Mouse (Mus musculus): ENCODE results near the gene Col5a3. TPM values are rescaled to one million over a fixed set of nuclear protein-coding genes. Genes with fewer than 3 reads are reported as not detected.

Col5a3 gene
- polyA plus RNA-seq, 1 experiment from 2014 or later, result 0.39 TPM

GRCm38 (mm10) chr9:20830901-20831643 is 16.2 kb upstream of the Col5a3 start:
- H3K4me3 ChIP-seq, result peak overlapping the region; percentile 23; the same call in 1 of the 2 replicates
- H3K27me3 ChIP-seq (replicated peaks; ENCODE audit: low read depth, poor library complexity, severe bottlenecking), result peaks cover 31% of the 10 kb centered on the region
- 15% methylated on average over 19 of the region's 19 CpGs for WGBS
- no peaks in the 10 kb centered on the region for H3K9me3 ChIP-seq
- H3K4me1 ChIP-seq, result peaks cover 9% of the 10 kb centered on the region
- peak overlapping the region; percentile 48; the same call in 1 of the 2 replicates for H3K27ac ChIP-seq (replicated peaks)
- H3K36me3 ChIP-seq (replicated peaks), result no peaks in the 10 kb centered on the region
- DNase-seq (ENCODE audit: low spot score), result peak; percentile 95

GRCm38 (mm10) chr9:20828127-20828526 is 13.3 kb upstream of the Col5a3 start:
- no peak overlapping the region for H3K4me3 ChIP-seq
- no peak for DNase-seq (ENCODE audit: low spot score)
- peaks cover 29% of the 10 kb centered on the region for H3K27me3 ChIP-seq (replicated peaks; ENCODE audit: low read depth, poor library complexity, severe bottlenecking)
- WGBS, result 93% methylated on average over 1 of the region's 1 CpGs
- no peaks in the 10 kb centered on the region for H3K9me3 ChIP-seq
- no peaks in the 10 kb centered on the region for H3K36me3 ChIP-seq (replicated peaks)
- peaks cover 9% of the 10 kb centered on the region for H3K4me1 ChIP-seq
- no peak overlapping the region for H3K27ac ChIP-seq (replicated peaks)

GRCm38 (mm10) chr9:20825781-20826180 is 10.9 kb upstream of the Col5a3 start:
- DNase-seq (ENCODE audit: low spot score), result no peak
- H3K27me3 ChIP-seq (replicated peaks; ENCODE audit: low read depth, poor library complexity, severe bottlenecking), result peaks cover 17% of the 10 kb centered on the region
- 74% methylated on average over 5 of the region's 5 CpGs for WGBS

GRCm38 (mm10) chr9:20822821-20823220 is 8.0 kb upstream of the Col5a3 start:
- 81% methylated on average over 3 of the region's 3 CpGs for WGBS

More at GRCm38 (mm10) chr9:20825781-20826180, 10.9 kb upstream of the Col5a3 start:
- H3K4me1 ChIP-seq, result peaks cover 5% of the 10 kb centered on the region
- no peak overlapping the region for H3K4me3 ChIP-seq
- no peaks in the 10 kb centered on the region for H3K9me3 ChIP-seq
- no peak overlapping the region for H3K27ac ChIP-seq (replicated peaks)
- no peaks in the 10 kb centered on the region for H3K36me3 ChIP-seq (replicated peaks)

GRCm38 (mm10) chr9:20820001-20820400 is 5.1 kb upstream of the Col5a3 start:
- Histone ChIP-seq H3K4me1 (peaks cover 3% of the 10 kb centered on the region), H3K27ac (replicated peaks) (no peak overlapping the region), H3K4me3 (no peak overlapping the region), H3K36me3 (replicated peaks) (no peaks in the 10 kb centered on the region), H3K9me3 (no peaks in the 10 kb centered on the region), H3K27me3 (replicated peaks; ENCODE audit: low read depth, poor library complexity, severe bottlenecking) (peaks cover 9% of the 10 kb centered on the region; the same call in 1 of the 2 replicates)
- WGBS, result 83% methylated on average over 5 of the region's 5 CpGs
- DNase-seq (ENCODE audit: low spot score), result no peak

More at GRCm38 (mm10) chr9:20822821-20823220, 8.0 kb upstream of the Col5a3 start:
- H3K27ac ChIP-seq (replicated peaks), result no peak overlapping the region
- no peaks in the 10 kb centered on the region for H3K9me3 ChIP-seq
- no peaks in the 10 kb centered on the region for H3K27me3 ChIP-seq (replicated peaks; ENCODE audit: low read depth, poor library complexity, severe bottlenecking)
- no peaks in the 10 kb centered on the region for H3K4me1 ChIP-seq
- H3K4me3 ChIP-seq, result no peak overlapping the region
- no peaks in the 10 kb centered on the region for H3K36me3 ChIP-seq (replicated peaks)
- DNase-seq (ENCODE audit: low spot score), result no peak

- no peak within 1 kb of the TSS for H3K27ac ChIP-seq (replicated peaks)
- no peak for DNase-seq (ENCODE audit: low spot score)
- H3K4me1 ChIP-seq, result peaks cover 12% of the 10 kb centered on the region
- no peak within 1 kb of the TSS for H3K4me3 ChIP-seq
- 76% methylated on average over 6 of the region's 6 CpGs for WGBS
- H3K27me3 ChIP-seq (replicated peaks; ENCODE audit: low read depth, poor library complexity, severe bottlenecking), result peaks cover 21% of the 10 kb centered on the region; the same call in 1 of the 2 replicates
- H3K36me3 ChIP-seq (replicated peaks), result no peaks in the 10 kb centered on the region
- no peaks in the 10 kb centered on the region for H3K9me3 ChIP-seq
Observed at GRCm38 (mm10) chr9:20818236-20818635, 3.4 kb upstream of the Col5a3 start, which contains the start of gene Rdh8. Rdh8 (plus strand) TSS chr9:20818503.

GRCm38 (mm10) chr9:20812537-20813271 is 2.2 kb downstream of the Col5a3 start:
- Histone ChIP-seq H3K4me1 (peaks cover 19% of the 10 kb centered on the region), H3K9me3 (no peaks in the 10 kb centered on the region), H3K4me3 (0 out of 2 replicates have a peak overlapping the region, but pooled peaks have one; percentile 2), H3K36me3 (replicated peaks) (no peaks in the 10 kb centered on the region), H3K27me3 (replicated peaks; ENCODE audit: low read depth, poor library complexity, severe bottlenecking) (peaks cover 36% of the 10 kb centered on the region), H3K27ac (replicated peaks) (no peak overlapping the region)
- 18% methylated on average over 19 of the region's 19 CpGs for WGBS
- peak; percentile 77 for DNase-seq (ENCODE audit: low spot score)

- whole genome bisulfite sequencing, result 68% methylated on average over 1 of the region's 1 CpGs
- no peaks in the 10 kb centered on the region for H3K36me3 ChIP-seq (replicated peaks)
- H3K4me3 ChIP-seq, result no peak overlapping the region
- H3K4me1 ChIP-seq, result peaks cover 25% of the 10 kb centered on the region
- H3K27me3 ChIP-seq (replicated peaks; ENCODE audit: low read depth, poor library complexity, severe bottlenecking), result peaks cover 28% of the 10 kb centered on the region
- no peaks in the 10 kb centered on the region for H3K9me3 ChIP-seq
- no peak overlapping the region for H3K27ac ChIP-seq (replicated peaks)
- no peak for DNase-seq (ENCODE audit: low spot score)
Observed at GRCm38 (mm10) chr9:20810773-20811172, 4.1 kb downstream of the Col5a3 start.

GRCm38 (mm10) chr9:20810271-20810670 is 4.6 kb downstream of the Col5a3 start:
- WGBS, result 45% methylated on average over 4 of the region's 4 CpGs
- DNase-seq (ENCODE audit: low spot score), result no peak
- Histone ChIP-seq H3K9me3 (no peaks in the 10 kb centered on the region), H3K36me3 (replicated peaks) (no peaks in the 10 kb centered on the region), H3K27ac (replicated peaks) (no peak overlapping the region), H3K27me3 (replicated peaks; ENCODE audit: low read depth, poor library complexity, severe bottlenecking) (peaks cover 27% of the 10 kb centered on the region), H3K4me1 (peaks cover 30% of the 10 kb centered on the region), H3K4me3 (no peak overlapping the region)

- Histone ChIP-seq H3K27ac (replicated peaks) (no peak overlapping the region), H3K27me3 (replicated peaks; ENCODE audit: low read depth, poor library complexity, severe bottlenecking) (0 out of 2 replicates have a peak, but pooled peaks cover 4% of the 10 kb centered on the region), H3K4me1 (peaks cover 17% of the 10 kb centered on the region; the same call in 1 of the 2 replicates), H3K36me3 (replicated peaks) (no peaks in the 10 kb centered on the region), H3K9me3 (peaks cover 15% of the 10 kb centered on the region), H3K4me3 (no peak overlapping the region)
- DNase-seq (ENCODE audit: low spot score), result no peak
- WGBS, result 36% methylated on average over 5 of the region's 5 CpGs
Observed at GRCm38 (mm10) chr9:20805706-20806105, 9.2 kb downstream of the Col5a3 start.

- H3K9me3 ChIP-seq, result peaks cover 15% of the 10 kb centered on the region
- WGBS, result 64% methylated on average over 3 of the region's 3 CpGs
- no peak overlapping the region for H3K4me3 ChIP-seq
- no peaks in the 10 kb centered on the region for H3K36me3 ChIP-seq (replicated peaks)
- H3K27ac ChIP-seq (replicated peaks), result no peak overlapping the region
- peaks cover 17% of the 10 kb centered on the region; the same call in 1 of the 2 replicates for H3K4me1 ChIP-seq
- no peaks in the 10 kb centered on the region for H3K27me3 ChIP-seq (replicated peaks; ENCODE audit: low read depth, poor library complexity, severe bottlenecking)
- DNase-seq (ENCODE audit: low spot score), result no peak
Observed at GRCm38 (mm10) chr9:20805159-20805495, 9.7 kb downstream of the Col5a3 start.

- WGBS, result 80% methylated on average over 13 of the region's 13 CpGs
- H3K4me3 ChIP-seq, result no peak overlapping the region
- peaks cover 17% of the 10 kb centered on the region; the same call in 1 of the 2 replicates for H3K4me1 ChIP-seq
- no peaks in the 10 kb centered on the region for H3K27me3 ChIP-seq (replicated peaks; ENCODE audit: low read depth, poor library complexity, severe bottlenecking)
- no peak overlapping the region for H3K27ac ChIP-seq (replicated peaks)
- H3K36me3 ChIP-seq (replicated peaks), result no peaks in the 10 kb centered on the region
- H3K9me3 ChIP-seq, result peaks cover 15% of the 10 kb centered on the region
- peak; percentile 42 for DNase-seq (ENCODE audit: low spot score)
Observed at GRCm38 (mm10) chr9:20804266-20805158, 10.4 kb downstream of the Col5a3 start.
